Mouse (Mus musculus) layer of hippocampus, adult 9-10 months (tissue): Measurements from ENCODE around the gene Serpina1e.

Experiments
- DNase-seq: peaks from one replicate; pipeline ENCODE4 v3.0.0; 2022; ENCODE audit warnings: low spot score

The Serpina1e gene

DNA sequence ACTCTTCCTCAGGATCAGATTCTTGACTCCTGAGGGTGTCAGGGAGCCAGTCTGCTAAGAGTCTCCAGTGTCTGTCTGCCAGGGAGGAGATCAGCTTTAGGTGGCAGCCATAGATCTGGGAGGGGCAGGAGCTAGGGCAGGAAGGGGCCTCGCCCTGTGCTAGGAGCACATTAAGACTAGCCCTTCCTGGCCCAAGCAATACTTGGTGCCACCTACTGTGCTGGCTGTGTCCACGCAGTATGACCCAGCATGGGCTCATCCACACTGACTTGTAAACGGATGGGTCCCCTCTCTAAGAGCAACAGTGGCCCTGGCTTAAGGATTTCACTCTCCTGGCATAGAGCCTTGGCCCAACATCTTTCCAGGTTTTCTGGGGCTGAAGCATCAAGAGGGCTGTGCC, at the start of gene Serpina1e:
TSS of gene Serpina1e (minus strand) at position 178 of the 400 bp plus-strand sequence.
- DNase-seq = no peak

DNA sequence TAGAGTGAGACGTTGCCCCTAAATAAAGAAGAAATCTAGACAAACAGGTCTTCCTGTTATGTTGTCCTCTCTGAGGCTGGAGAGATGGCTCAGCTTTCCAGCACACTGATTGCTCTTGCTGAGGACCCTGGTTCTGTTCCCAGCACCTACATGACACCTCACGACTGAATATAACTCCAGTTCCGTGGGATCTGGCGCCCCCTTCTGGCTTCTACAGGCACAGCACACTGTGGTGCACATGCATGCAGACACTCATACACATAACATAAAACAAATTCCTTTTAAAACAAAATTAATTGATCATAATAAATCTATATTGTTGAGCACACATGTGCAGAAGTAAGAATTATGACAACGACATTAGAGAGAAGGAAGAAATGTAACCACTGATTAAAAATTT, 45.9 kb upstream of the Serpina1e start:
- DNase-seq = no peak

DNA sequence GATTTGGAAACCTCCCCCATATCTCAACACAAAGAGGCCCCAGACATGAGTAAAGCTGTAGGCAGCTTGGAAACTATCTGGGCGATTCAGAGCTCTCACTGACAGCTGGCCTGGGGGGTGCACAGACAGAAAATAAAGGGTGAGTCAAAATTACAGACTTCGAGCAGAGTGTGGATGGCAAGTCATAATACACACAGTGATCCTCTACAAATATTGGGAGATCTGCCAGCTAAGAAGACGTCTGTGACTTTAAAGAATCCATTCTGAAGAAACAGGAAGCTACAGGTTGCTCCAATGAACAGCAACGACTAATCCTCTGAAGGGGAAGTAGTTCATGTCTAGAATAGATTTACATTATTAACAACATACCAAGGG, 44.5 kb upstream of the Serpina1e start:
- no peak for DNase-seq

DNA sequence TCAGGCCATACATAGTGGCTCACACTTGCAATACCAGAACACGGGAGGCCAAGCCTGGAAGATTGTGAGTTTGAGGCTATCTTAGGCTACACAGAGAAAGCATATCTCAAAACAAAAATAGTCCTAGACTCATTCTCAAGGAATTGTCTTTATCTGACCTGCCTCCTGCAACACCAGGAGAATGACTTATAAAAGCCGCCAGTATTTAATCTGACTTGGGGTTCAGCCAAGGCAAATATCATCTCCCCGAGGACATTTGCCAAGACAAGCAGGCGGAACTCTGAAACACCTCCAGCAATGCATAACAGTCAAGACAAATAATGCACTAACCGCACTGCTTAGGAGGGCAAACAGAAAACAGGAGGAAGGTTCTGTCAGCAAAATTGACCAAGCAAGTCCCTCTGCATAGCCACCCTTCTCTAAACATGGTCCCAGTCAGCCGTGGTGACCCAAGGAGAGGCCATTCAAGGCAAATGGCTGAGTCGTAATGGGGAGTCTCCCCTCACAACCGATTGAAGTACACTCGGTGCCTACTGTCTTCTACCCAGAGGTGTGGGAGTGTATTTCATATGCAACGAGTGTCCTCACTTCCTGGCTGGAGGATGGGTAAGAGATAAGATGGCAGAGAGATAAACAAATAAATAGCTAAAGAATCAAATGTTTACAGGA, 43.9 kb upstream of the Serpina1e start:
- DNase-seq = no peak

DNA sequence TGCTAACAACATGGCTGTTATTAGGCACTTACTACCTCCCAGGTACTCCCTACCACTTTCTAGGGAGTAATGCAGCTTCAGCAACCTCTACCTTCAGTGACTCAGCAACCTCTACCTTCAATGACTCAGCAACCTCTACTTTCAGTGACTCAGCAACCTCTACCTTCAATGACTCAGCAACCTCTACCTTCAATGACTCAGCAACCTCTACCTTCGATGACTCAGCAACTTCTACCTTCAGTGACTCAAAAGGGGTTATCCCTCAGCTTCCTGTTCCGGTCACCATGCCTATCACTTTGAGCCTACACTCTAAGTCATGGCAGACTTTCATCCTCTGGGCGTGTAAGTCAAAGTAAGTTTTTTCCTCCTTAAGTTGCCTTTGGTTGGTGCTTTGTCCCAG, 41.8 kb upstream of the Serpina1e start:
- DNase-seq = no peak

DNA sequence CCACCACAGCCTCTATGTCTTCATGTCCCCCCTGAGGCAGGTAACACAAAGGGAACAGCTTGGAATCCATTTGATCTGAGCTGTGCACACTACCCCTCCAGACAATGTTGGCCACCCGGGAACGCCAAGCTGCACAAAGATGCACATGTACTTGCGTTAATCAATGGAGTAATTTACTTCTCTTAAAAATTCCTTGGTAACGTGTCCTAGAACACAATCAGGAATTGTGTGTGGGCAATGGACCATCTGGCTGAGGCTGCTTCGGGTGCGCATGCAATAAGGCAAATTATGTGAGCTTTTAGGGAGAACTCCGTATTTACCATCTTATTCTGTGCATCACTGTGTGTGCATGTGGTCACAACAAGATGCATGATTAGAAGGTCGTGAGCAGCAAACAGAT, 40.8 kb upstream of the Serpina1e start:
- DNase-seq = peak; percentile 59

DNA sequence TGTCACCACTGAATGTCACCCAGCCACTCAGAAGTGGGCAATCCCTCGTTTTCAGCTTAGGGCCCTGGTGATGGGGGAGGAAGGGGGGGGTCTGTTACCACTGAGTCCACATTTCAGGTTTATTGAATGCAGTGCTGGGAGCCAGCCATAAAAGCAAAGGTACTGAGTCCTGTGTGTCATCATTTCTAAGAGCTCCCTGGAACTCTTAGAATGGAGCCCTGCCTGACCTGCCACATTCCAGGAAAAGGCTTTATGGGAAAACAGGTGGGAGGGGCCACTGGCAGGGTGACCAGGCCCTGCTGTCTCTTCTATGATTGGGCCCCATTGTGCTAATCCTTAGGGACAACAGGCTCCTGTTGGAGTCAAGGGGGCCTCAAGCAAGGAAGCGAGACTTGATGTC, 37.7 kb upstream of the Serpina1e start:
- DNase-seq = no peak

DNA sequence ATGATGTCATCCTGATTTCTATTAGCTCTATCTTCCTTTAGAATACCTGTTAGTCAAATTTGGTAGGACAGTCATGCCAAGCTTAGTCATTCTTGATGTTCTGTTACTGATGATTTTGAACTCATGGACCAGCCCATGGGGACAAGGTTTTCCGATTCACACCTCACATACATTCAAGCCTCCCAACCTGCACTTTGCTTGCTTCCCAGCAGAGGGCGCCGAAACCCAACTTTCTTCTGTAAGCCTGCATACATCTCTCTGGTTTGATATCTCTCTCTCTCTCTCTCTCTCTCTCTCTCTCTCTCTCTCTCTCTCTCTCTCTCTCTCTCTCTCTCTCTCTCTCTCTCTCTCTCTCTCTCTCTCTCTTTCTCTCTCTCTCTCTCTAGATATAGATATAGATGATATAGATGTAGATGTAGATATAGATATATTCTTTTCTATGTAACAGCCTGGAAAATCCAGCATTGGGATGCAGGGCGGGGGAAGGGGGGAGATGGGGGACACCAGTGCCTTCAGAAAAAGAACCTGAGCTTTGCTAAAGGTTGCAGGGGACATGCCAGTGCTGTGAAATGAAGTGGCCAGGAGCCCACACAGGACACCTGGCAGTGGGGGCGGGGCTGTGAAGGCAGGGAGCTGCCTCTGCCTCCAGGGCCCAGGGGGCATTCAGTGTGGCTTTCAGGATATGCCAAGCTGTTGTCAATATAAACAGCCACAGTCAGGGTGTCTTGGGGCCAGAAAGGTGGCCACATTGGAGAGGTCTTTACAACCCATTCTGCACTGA, 36.7 kb upstream of the Serpina1e start:
- DNase-seq = peak; percentile 83

DNA sequence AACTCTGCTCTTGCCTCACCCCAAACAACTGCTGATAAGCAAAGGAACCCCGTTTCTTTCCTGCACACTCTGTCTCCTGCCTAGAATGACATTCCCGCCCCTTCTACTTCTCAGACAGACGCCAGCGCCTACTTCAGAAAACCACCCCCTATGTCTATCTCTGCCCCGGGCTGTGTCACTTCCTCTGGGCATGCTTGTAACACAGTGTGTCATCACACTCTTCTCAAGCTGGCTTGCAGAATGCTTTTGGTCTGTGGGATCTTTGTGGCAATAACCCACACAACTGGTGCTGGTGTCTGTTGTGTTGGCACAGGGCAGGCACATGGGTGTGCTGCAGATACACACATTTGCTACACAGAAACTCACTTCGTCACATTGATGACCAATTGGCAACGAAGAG, 34.2 kb upstream of the Serpina1e start:
- DNase-seq = no peak

DNA sequence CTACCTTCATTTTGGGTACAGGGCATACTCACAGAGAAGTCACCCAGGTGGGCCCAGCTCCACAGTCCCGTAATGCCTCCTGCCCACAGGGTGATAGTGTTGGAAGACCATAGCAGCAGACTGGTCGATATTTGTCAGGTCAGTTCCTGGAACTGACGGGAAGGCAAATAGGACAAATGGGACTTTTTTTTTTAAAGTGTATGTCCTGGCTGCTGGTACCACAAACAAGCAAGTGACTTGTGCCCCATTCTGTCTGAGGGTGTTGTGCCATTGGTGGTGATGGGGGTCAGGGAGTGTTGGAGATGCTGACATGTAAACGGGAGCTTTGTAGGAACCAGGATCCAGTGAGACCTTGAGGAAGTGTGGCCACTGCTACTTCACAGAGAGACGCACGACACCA, 31.1 kb upstream of the Serpina1e start, which contains the start of gene Serpina11:
TSS of gene Serpina11 (minus strand) at position 101 of the 400 bp plus-strand sequence.
- no peak for DNase-seq

DNA sequence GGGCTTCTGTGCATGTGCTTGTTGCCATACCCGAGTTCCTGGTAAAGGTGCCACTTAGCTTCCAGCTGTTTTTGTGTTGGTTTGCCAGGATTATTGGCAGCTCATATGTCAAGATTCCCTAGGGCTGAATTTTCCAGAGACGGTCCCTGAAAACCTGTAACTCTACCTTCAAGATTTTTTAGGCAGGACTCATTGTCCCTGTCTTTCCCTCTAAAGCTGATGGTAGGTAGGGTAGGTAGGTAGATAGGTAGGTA, 30.7 kb upstream of the Serpina1e start:
- DNase-seq = no peak

DNA sequence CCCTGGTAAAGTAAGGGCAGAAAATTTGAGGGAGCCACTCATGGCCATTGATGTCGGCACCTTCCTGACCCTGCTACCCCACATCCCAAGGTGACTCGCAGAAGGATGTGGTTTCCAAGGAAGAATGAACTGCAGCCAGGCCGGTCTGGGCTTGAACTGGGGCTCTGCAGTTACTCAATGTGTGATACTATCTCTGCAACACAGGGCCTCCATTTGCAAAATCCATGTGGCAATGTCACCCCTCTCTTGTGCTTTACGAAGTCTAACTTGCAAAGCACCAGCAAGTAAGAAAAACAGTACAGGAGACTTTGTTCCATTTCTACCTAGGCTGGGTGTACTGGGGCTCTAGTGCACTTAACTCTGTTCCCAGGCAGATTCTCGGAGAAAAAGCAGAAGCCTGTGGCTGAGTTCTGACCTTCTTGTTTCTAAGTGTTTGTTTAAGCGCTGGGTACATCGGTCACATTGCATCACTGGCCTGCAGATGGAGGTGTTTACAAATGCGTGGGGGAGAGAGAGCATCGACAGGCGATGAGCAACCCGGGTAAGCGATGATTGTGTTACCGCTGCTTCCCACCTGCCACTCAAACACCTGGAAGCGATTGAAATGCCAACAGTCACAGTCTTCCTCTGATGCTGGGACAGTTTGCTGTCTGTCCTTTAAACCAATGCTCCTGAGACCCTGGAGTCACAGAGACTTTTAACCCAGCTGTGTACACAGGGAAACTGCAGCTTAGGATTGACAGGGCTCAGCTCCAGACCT, 30.2 kb upstream of the Serpina1e start:
- DNase-seq = no peak

DNA sequence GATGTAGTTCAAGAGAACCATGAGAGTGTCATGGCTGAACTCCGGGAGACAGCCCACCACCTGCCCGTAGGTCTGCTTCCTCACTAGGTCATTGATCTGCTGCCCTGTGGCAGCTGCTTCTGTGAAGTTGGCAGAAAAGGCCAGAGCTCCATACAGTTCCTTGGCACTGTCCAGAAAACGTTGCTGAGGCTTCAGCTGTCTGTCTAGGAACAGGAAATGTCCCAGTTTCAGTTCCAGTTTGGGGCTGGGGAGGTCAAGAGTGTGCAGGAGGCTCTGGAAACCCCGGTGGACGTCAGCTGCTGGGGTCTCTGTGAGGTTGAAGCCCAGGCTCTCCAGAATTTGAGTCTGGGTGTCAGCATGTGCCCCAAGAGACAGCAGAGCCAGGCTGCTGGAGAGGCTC, 27.1 kb upstream of the Serpina1e start:
- no peak for DNase-seq

DNA sequence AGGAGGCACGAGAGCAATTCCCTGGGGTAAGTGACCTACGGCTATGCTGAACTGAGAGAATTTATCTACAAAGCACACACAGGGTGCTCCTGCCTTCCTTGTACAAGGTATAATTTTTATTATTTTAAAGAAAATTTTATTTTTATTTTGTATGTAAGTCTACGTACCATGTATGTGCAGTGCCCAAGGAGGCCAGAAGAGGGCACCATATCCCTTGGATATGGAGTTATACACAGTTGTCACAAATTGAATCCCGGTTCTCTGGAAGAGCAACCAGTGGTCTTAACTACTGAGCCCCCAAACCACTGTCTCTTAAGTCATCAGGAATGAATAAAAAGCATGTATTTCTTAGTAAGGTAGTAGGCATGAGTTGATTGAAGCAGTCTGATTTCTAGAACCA, 26.2 kb upstream of the Serpina1e start:
- DNase-seq = peak; percentile 59

DNA sequence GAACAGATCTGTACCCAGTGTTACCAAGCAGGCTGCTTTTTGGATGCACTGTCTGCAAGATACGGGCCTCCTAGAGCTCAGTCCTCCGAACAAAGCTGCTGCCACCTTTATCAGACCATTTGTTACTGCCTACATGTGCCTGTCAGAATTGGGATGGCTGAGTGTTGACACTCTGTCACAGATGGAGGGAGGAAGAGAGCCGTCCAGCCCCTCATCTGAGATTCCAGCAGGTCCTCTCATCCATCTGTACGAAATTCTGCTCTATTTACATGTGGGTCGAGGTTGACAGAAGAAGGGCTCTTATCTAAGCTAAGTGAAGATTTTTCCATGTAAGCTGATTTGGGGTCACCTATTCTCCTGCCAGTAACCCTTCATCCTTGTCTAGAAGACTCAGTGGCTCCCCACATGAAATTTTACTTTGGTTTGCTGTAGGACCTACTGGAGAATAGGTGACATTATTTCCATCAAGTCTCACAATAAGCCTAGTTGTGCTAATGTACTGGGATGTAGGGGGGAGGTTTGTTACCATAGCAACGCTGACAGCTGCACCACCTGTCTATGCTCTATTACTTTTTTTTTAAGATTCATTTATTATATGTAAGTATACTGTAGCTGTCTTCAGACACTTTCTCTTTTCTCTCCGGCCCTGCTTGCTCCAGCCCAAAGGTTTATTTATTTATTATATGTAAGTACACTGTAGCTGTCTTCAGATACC, 23.0 kb upstream of the Serpina1e start:
- no peak for DNase-seq

DNA sequence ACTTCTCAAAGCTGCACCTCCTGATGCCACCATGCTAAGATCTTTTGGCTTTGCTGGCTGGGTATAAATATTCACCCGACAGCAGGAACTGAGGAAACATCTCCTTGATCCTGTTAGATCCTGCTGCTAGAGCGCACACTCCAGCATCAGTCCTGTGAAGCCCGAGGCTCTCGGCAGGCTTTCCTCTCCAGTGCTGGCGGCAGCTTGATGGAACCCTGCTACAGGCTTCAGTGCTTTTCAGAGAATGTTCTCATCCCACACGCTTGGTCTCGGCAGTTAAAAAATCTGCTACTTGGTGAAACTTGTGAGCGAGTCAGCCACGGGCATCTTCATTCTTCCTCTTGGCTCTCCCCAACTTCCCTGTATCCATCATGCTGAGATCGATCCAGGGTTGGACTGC, 19.5 kb upstream of the Serpina1e start:
- no peak for DNase-seq

DNA sequence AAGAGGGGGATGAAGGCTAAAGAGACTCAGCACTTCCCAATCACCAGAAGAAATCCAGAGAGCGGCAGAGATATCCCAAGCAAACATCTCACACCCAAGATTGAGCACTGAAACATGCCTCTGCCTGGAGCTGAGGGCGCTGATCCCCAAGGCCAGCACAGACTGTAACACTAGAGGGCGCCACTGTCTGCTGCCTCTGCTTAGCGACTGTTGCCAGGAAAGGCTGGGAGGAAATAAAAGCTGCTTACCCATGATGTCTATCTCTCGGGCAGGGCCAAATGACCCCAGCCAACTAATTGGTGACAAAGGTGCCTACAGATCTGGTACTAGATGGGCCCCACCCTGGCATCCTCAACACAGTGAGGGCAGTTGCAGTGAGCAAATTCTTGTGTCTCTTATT, 19.1 kb upstream of the Serpina1e start:
- DNase-seq = no peak

DNA sequence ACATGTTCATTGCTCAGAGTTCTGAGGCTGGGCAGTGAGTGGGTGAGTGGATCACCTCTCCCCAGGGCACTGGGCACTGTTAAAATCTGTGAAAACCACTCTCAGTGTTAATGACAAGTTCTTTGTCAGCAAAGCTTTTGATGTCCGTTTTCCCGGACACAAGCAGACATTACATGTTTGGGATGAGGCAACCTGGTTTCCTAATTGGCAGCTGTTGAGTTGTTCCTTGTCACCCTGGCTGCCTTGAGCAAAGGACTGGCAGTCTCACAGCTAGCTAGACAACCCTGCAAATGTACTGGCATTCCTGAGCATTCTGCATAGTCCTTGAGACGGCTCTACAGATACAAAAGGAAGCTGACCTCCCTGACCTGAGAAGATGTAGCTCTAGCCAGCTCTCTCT, 18.3 kb upstream of the Serpina1e start:
- no peak for DNase-seq

DNA sequence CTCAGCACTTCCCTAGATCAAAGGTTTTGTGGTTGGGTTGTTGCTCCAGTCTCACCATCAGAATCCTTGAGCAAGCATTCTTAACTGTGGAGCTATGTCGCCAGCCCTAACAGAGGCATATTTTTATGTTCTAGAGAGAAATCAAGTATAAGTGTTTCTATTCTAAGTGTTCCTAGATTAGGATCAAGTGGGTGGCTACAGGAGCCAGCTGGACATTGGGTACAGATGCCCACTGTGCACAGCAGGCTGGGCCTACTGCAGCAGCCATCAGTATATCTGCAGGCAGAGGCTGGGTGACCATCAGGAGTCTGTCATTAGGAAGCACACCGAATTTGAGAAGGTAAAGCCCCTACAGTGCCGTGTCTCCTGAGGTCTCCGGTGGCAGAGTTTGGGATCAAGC, 12.3 kb upstream of the Serpina1e start:
- DNase-seq = no peak

DNA sequence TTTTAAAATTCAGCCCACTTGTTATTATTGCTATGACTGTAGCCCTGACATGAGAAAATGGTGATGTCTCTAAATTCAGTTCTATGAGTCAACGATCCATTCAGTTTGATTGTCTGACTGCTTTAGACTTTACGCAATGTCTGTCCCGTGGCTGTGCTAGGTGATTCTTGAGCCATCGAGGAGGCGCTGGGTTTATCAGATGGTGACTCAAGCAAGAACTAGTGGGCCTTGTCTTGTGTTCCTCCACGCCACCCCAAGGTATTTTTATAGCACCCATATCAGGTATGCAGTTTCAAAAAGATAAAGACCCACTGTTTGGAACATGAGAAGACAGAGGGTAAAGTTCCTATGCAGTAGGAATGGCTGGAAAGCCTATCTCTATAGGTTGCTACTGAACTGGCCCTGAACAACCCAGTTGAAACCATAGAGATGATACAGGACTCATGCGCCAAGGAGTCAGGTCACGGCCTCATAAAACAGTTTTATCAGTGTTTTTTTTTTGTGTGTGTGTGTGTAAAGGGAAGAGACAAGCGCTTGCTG, 10.9 kb upstream of the Serpina1e start:
- DNase-seq = no peak

DNA sequence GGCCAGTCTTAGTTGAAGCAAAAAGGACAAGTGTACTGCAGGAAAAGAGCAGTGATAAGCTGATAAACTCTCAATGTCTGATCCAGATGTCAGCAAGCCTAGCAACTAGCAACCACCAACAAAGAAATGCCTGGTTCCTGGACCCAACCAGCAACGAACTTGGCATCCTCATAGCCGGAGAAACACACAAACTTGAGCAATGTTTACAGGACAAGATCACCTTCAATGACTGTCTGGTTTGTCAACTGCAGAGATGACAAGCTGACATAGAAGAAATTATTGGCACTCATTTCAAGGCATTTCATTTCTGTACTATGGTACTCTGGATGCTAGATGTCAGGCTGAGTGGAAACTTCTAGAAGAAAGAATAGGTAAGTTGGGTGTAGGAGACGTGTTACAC, 8.0 kb upstream of the Serpina1e start:
- DNase-seq = no peak

DNA sequence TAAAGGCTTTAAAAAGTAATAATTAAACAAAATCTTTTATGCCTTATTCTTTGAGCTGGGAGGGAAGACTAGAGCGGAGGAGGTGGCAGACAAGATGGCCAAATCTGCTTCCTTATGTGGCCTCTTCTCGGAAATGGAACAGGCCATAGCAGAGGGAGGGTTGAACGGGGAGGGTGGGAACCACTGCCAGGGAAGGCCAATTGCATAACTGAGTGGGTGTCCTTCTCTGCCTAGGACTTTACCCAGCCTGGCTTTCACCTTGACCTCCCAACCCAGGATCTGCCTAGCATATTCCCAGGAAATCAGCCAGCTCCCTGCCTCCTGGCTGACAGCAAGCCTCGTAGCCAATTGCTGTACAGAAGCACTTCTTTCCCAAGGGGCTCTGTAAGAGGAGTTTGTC, 4.5 kb upstream of the Serpina1e start:
- no peak for DNase-seq
